Mouse (Mus musculus): ENCODE measurements at regions not wholly inside any gene's neighbourhood (a gene's known extent, or its start where the extent isn't known, plus 50 kb on each side); places are given as distances from the start of the nearest gene placed in this dataset.
A peak's percentile ranks its signal among the peaks of the same experiment; 100 is the strongest.
"Not testable (repeated sequence)": the region's sequence is repeated elsewhere in the genome, so short reads cannot be mapped to it uniquely, and the experiment has no call there.

- DNase-seq (ENCODE audit: low read depth, low spot score) = no peak
These were observed 169.5 kb upstream of the Sulf2 start for GRCm38 (mm10) chr2:166324954-166325353.

- DNase-seq (ENCODE audit: low read depth, low spot score) = peak; percentile 82
These were observed 169.0 kb upstream of the Sulf2 start for GRCm38 (mm10) chr2:166324439-166324838.

GRCm38 (mm10) chr2:166322668-166323043 is 167.2 kb upstream of the Sulf2 start:
- no peak for DNase-seq (ENCODE audit: low read depth, low spot score)

- no peak for DNase-seq (ENCODE audit: low read depth, low spot score)
These were observed 166.7 kb upstream of the Sulf2 start for GRCm38 (mm10) chr2:166321992-166322667.

- DNase-seq (ENCODE audit: low read depth, low spot score) = no peak
These were observed 161.0 kb upstream of the Sulf2 start for GRCm38 (mm10) chr2:166316409-166316916.

- no peak for DNase-seq (ENCODE audit: low read depth, low spot score)
These were observed 155.0 kb upstream of the Sulf2 start for GRCm38 (mm10) chr2:166310438-166310837.

- no peak for DNase-seq (ENCODE audit: low read depth, low spot score)
These were observed 154.4 kb upstream of the Sulf2 start for GRCm38 (mm10) chr2:166309882-166310281.

GRCm38 (mm10) chr2:166307551-166307950 is 152.1 kb upstream of the Sulf2 start:
- DNase-seq (ENCODE audit: low read depth, low spot score) = no peak

GRCm38 (mm10) chr2:166305044-166306002 is 149.9 kb upstream of the Sulf2 start:
- DNase-seq (ENCODE audit: low read depth, low spot score) = no peak

- DNase-seq (ENCODE audit: low read depth, low spot score) = no peak
These were observed 148.4 kb upstream of the Sulf2 start for GRCm38 (mm10) chr2:166303854-166304253.

- no peak for DNase-seq (ENCODE audit: low read depth, low spot score)
These were observed 145.7 kb upstream of the Sulf2 start for GRCm38 (mm10) chr2:166301161-166301560.

- DNase-seq (ENCODE audit: low read depth, low spot score) = no peak
These were observed 139.2 kb upstream of the Sulf2 start for GRCm38 (mm10) chr2:166294672-166295071.

- no peak for DNase-seq (ENCODE audit: low read depth, low spot score)
These were observed 137.5 kb upstream of the Sulf2 start for GRCm38 (mm10) chr2:166292987-166293386.

- DNase-seq (ENCODE audit: low read depth, low spot score) = no peak
These were observed 135.8 kb upstream of the Sulf2 start for GRCm38 (mm10) chr2:166291266-166291665.

- no peak for DNase-seq (ENCODE audit: low read depth, low spot score)
These were observed 135.4 kb upstream of the Sulf2 start for GRCm38 (mm10) chr2:166290826-166291225.

GRCm38 (mm10) chr2:166289198-166289597 is 133.7 kb upstream of the Sulf2 start:
- DNase-seq (ENCODE audit: low read depth, low spot score) = no peak

GRCm38 (mm10) chr2:166281137-166281536 is 125.7 kb upstream of the Sulf2 start:
- DNase-seq (ENCODE audit: low read depth, low spot score) = not testable (repeated sequence)

- DNase-seq (ENCODE audit: low read depth, low spot score) = no peak
These were observed 125.2 kb upstream of the Sulf2 start for GRCm38 (mm10) chr2:166280651-166281127.

- DNase-seq (ENCODE audit: low read depth, low spot score) = no peak
These were observed 124.2 kb upstream of the Sulf2 start for GRCm38 (mm10) chr2:166279676-166280075.

- no peak for DNase-seq (ENCODE audit: low read depth, low spot score)
These were observed 119.9 kb upstream of the Sulf2 start for GRCm38 (mm10) chr2:166275398-166275797.

GRCm38 (mm10) chr2:166274016-166274346 is 118.5 kb upstream of the Sulf2 start:
- DNase-seq (ENCODE audit: low read depth, low spot score) = no peak

GRCm38 (mm10) chr2:166273312-166274015 is 118.0 kb upstream of the Sulf2 start:
- no peak for DNase-seq (ENCODE audit: low read depth, low spot score)
